Mouse (Mus musculus) limb, embryonic 14.5 days (tissue): ENCODE measurements around the gene Pak7. TPM values are rescaled to one million over a fixed set of nuclear protein-coding genes. Genes with fewer than 3 reads are reported as not detected.

ENCODE experiments used
- ATAC-seq: fragments of 200-750 bp; cut with Nextera tagmentation; 2 replicates; pipeline ENCODE4 v1.8.0; 2017; ENCODE audit warnings: low read depth, moderate number of reproducible peaks, moderate TSS enrichment; ENCODE audit not compliant: low FRiP score
- DNase-seq: peaks from one replicate; pipeline ENCODE4 v3.0.0-alpha.2; 2015; ENCODE audit warnings: low spot score
- H3K27ac ChIP-seq: fragments of 300-500 bp; sonication (generic); replicated peaks from 2 replicates; pipeline ENCODE4 v1.5.1; 2014; ENCODE audit warnings: low read depth, mild to moderate bottlenecking, low read length, moderate library complexity, mixed read lengths
- H3K27me3 ChIP-seq: fragments of 300-500 bp; sonication (generic); 2 replicates; pipeline ENCODE4 v1.6.1; 2014; ENCODE audit warnings: low read length, mixed read lengths; ENCODE audit not compliant: control insufficient read depth, insufficient read depth
- H3K36me3 ChIP-seq: fragments of 300-500 bp; sonication (generic); 2 replicates; pipeline ENCODE4 v1.6.1; 2014; ENCODE audit warnings: mild to moderate bottlenecking, low read length, moderate library complexity, mixed read lengths; ENCODE audit not compliant: control insufficient read depth, insufficient read depth
- H3K4me1 ChIP-seq: fragments of 300-500 bp; sonication (generic); 2 replicates; pipeline ENCODE4 v1.6.1; 2014; ENCODE audit warnings: antibody characterized with exemption, low read length, mixed read lengths; ENCODE audit not compliant: control insufficient read depth, insufficient read depth
- H3K4me2 ChIP-seq: fragments of 300-500 bp; sonication (generic); replicated peaks from 2 replicates; pipeline ENCODE4 v1.6.1; 2014; ENCODE audit warnings: low read depth, mild to moderate bottlenecking, low read length, moderate library complexity; ENCODE audit not compliant: severe bottlenecking
- H3K4me3 ChIP-seq: fragments of 300-500 bp; sonication (generic); replicated peaks from 2 replicates; pipeline ENCODE4 v1.5.1; 2014; ENCODE audit warnings: low read length
- H3K9ac ChIP-seq: fragments of 300-500 bp; sonication (generic); 2 replicates; pipeline ENCODE4 v1.6.1; 2014; ENCODE audit warnings: mild to moderate bottlenecking, low read depth, low read length, moderate library complexity; ENCODE audit not compliant: severe bottlenecking
- H3K9me3 ChIP-seq: fragments of 300-500 bp; sonication (generic); 2 replicates; pipeline ENCODE4 v1.6.1; 2016; ENCODE audit warnings: low read length; ENCODE audit not compliant: control insufficient read depth
- POLR2A ChIP-seq: fragments of 200-500 bp; IDR thresholded peaks from 2 replicates; pipeline ENCODE4 v1.8.0; 2012; ENCODE audit warnings: inconsistent platforms, mild to moderate bottlenecking, moderate library complexity, borderline replicate concordance; ENCODE audit not compliant: insufficient read depth, insufficient read length; ENCODE audit errors: extremely low read depth
- WGBS: fragments of 180-500 bp; shearing (Covaris S2); extraction: QIAGEN DNeasy Blood & Tissue Kit; methylation state at CpG from one replicate; pipeline ENCODE4 v1.1.7; 2014; 5-methylcytosine and 5-hydroxymethylcytosine counted together
- polyA plus RNA-seq, 2 experiments: library from polyadenylated mRNA; depleted of rRNA in 1 of 2; stranded (reverse) in 1 of 2; unstranded in 1 of 2; fragments of >200 nt; fragmentation: Nextera tagmentation in 1 of 2; extraction: Ambion mirVana in 1 of 2; gene quantifications; 2 replicates each; pipeline versions ENCODE4 v1.2.1 to v1.2.3; 2012 to 2014

The Pak7 gene
- polyA plus RNA-seq, 2 experiments: 0.65 to 0.95 TPM

DNA sequence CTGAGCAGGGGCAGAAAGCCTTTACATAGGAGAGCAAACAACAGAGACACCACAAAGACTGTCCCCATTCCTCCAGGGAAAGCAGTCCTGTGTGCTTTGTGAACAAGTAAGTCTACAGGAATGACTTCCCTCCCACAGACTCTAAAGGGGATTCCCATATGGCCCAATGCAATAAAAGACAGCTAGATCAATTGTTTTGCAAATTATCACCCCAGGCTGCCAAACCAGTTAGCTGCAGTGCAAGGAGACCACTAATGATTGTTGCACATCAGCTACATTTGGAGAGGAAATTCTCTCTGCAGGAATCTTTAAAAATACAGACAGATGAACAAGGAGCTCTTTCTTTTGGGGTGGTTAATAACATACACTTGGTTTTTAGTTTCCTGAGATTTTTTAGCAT is 280.2 kb downstream of the Pak7 start:
- Histone ChIP-seq H3K36me3 (no peaks in the 10 kb centered on the region), H3K4me3 (no peak overlapping the region), H3K9me3 (no peaks in the 10 kb centered on the region), H3K27ac (no peak overlapping the region), H3K4me1 (peaks cover 7% of the 10 kb centered on the region; the same call in 1 of the 2 replicates), H3K27me3 (no peaks in the 10 kb centered on the region), H3K4me2 (no peak overlapping the region), H3K9ac (no peak overlapping the region)
- ATAC-seq (no peak), DNase-seq (no peak)
- no peak for TF ChIP-seq POLR2A

DNA sequence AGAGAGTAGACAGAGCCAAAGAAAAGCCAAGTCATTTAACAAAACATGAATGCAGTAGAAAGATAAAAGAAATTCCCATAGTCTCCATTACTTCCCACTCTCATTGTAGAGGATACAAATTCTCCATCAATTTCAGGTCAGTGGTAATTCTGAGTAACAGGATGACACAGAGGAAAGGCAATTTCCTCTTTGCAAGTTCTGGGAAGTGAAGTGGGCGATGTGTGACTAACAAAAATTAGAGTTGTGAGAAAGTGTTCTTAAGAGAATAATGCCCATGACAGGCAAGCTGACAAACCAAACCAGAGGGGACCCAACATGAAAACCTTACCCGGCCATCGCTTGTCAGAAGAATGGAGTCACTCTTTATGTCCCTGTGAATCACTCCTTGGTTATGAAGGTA is 290.6 kb downstream of the Pak7 start:
- H3K9ac ChIP-seq: no peak overlapping the region

DNA sequence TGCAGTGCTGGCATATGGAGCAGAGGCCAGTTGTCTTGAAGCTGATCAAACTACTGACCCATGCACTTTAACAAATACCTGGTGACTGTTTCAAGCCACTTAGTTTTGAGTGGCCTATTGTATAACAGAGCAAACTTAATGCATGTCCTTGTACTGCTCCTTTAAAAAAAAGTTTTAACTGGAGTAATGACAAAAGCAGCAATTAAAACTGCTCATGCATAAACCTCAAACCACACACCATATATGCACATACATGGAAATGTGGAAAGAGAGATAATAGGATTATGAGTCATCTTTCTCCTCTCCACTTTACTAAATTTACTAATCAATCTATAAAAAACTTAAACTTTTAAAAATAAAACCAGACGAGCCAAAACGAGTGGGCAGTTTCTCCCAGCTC is 291.8 kb downstream of the Pak7 start:
- Histone ChIP-seq H3K4me1 (no peaks in the 10 kb centered on the region), H3K4me3 (no peak overlapping the region), H3K9me3 (no peaks in the 10 kb centered on the region), H3K27me3 (no peaks in the 10 kb centered on the region), H3K9ac (no peak overlapping the region), H3K4me2 (no peak overlapping the region), H3K27ac (no peak overlapping the region), H3K36me3 (no peaks in the 10 kb centered on the region)
- DNase-seq (no peak), ATAC-seq (no peak)
- no peak for TF ChIP-seq POLR2A
- WGBS: 58% methylated on average over 2 of the region's 2 CpGs

More for the DNA sequence above, 290.6 kb downstream of the Pak7 start:
- Histone ChIP-seq H3K9me3 (no peaks in the 10 kb centered on the region), H3K4me2 (no peak overlapping the region), H3K4me3 (no peak overlapping the region), H3K36me3 (no peaks in the 10 kb centered on the region), H3K27ac (no peak overlapping the region), H3K27me3 (no peaks in the 10 kb centered on the region), H3K4me1 (no peaks in the 10 kb centered on the region)
- WGBS: 92% methylated on average over 3 of the region's 3 CpGs
- ATAC-seq (no peak), DNase-seq (no peak)
- no peak for TF ChIP-seq POLR2A

DNA sequence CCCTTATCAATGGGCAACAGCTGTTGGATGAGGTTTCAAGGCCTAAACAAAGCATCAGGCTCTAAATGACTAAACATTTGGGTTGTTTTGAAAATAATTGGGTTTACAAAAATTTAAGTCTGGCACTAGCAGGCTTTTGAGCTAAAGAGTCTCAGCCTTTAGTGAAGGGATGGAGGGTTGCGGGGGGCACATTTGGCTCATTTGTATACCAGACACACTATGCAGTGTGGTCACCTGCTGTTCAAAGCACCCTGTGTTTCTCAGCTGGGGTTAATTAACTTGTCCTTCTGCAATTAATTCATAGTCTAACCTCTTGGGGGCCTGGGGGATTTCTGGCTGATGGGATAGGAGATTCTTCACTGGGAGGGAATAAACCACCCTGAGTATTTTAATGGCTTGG is 323.4 kb downstream of the Pak7 start:
- Histone ChIP-seq H3K4me3 (no peak overlapping the region), H3K36me3 (no peaks in the 10 kb centered on the region), H3K27me3 (peaks cover 10% of the 10 kb centered on the region), H3K9ac (no peak overlapping the region), H3K27ac (no peak overlapping the region), H3K9me3 (no peaks in the 10 kb centered on the region), H3K4me2 (no peak overlapping the region), H3K4me1 (peaks cover under 1% of the 10 kb centered on the region; the same call in 1 of the 2 replicates)
- no peak for ATAC-seq
- TF ChIP-seq POLR2A: no peak
- DNase-seq: no peak
- 83% methylated on average over 1 of the region's 1 CpGs for WGBS

DNA sequence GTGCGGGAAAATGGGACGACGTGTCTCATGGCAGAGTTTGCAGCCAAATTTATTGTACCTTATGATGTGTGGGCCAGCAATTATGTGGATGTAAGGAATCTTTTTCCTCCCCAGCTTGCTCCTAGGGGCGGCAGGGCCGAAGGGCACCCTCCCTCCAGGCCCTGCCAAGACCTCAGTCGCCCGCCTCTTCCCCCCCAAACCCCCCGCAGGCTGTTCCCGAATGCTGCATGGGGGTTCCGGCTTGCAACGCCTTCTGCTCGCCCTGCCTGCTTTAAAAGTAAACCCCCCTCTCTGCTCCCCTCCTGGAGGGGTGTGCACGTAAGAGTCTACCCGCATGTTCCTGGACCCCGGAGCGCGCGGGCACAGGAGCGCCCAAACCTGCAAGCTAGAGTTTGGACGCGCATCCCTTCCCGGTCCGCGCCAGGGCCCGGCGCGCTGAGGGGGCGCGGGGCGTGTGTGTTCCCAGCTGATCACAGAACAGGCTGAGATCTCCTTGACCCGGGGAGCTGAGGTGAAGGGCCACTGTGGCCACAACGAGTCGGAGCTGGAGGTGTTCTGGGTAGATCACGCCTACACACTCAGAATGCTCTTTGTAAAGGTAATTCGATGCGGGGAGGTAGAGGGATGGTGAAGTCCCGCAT is 328.6 kb downstream of the Pak7 start:
- Histone ChIP-seq H3K4me3 (peak overlapping the region; percentile 31), H3K36me3 (no peaks in the 10 kb centered on the region), H3K4me1 (peaks cover 4% of the 10 kb centered on the region; the same call in 1 of the 2 replicates), H3K27ac (no peak overlapping the region), H3K4me2 (peak overlapping the region; percentile 58), H3K9ac (no peak overlapping the region), H3K27me3 (peaks cover 31% of the 10 kb centered on the region), H3K9me3 (no peaks in the 10 kb centered on the region)
- TF ChIP-seq POLR2A: no peak
- ATAC-seq (no peak), DNase-seq (no peak)
- 2% methylated on average over 36 of the region's 37 CpGs for WGBS
